In the genomic region with DNA sequence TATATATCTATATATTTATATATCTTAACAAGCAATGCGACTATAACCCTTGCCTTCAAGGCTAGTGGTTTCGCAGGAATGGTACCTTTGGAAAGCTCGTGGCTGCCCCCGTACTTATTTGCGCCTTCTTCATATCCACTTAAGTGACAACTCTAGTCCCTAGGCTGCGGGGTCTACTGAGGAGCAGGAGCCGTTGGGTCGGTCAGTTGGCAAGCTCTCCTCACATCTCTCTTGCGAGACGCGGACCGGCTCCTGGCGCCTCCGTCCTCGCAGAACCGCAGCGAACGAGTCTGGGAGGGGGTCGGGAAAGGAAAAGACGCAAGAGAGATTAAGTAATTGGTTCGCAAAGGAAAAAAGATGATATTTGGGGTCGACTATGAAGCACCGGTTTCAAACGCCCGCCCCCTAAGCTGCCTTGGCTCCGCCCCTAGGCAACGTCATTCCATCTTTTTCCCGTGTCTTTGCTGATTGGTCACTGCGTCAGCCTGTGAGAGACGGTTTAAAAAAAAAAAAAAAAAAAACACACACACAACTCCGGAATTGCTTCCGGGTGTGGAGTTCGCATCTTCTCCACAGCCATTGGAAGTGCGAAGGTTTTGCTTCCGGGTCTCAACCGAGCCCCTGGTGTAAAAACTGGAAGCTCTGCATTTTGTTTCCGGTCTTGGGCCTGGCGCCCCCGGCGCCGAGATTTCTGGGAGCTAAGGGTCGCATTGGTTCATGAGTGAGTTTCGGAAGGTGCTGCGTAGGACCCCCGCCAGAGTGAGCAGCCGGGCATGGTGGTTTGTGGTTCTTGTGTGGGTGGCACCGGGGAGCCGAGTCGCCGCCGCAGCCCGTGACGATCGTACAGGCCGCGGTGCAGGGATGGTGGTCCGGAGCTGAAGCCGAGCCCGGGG, we compare ENCODE assay signal across 8 mouse cellular contexts. TPM values are rescaled to one million over a fixed set of nuclear protein-coding genes. Genes with fewer than 3 reads are reported as not detected.
DNase-seq lines count a peak whose midpoint lies in the region; ATAC-seq lines count a peak whose summit lies in the region.

Gene Kdm4d, minus strand, starts transcription at position 460 of the 893 bp plus-strand sequence.
Gene Cwc15, plus strand, starts transcription at position 595 of the 893 bp plus-strand sequence.

- H3K27me3 ChIP-seq in hindbrain, embryonic 12.5 days: no peaks in the 10 kb centered on the region

- under 1% methylated on average over 59 of the region's 59 CpGs for WGBS in hindbrain, embryonic 12.5 days

- peak within 1 kb of the TSS; percentile 78 for H3K27ac ChIP-seq in hindbrain, embryonic 12.5 days

- H3K4me2 ChIP-seq in hindbrain, embryonic 12.5 days (replicated peaks): peak within 1 kb of the TSS; percentile 72

- H3K4me1 ChIP-seq in hindbrain, embryonic 12.5 days: peaks cover 9% of the 10 kb centered on the region

- DNase-seq in NIH3T3 (ENCODE audit: low read depth): peak; percentile 97
- peak; percentile 97 for DNase-seq in cerebellum, postnatal 10 days
- peak; percentile 93 to 95 for DNase-seq in frontal cortex, postnatal 10 days (ENCODE audit: low spot score in 2 of 2)
- DNase-seq in layer of hippocampus, postnatal 14 days (ENCODE audit: low spot score in 2 of 2): peak; percentile 91 to 98
- DNase-seq in lung, postnatal 14 days: peak; percentile 94
- peak; percentile 98 for DNase-seq in retina, adult 2 months (ENCODE audit: low read depth, low spot score)
- DNase-seq in thymus, postnatal 36 days: peak; percentile 93

- no peaks in the 10 kb centered on the region for H3K9me3 ChIP-seq in hindbrain, embryonic 12.5 days (replicated peaks)

- peak within 1 kb of the TSS; percentile 85 for H3K4me3 ChIP-seq in hindbrain, embryonic 12.5 days

- peak within 1 kb of the TSS; percentile 86 for H3K9ac ChIP-seq in hindbrain, embryonic 12.5 days

- peaks cover 31% of the 10 kb centered on the region for H3K36me3 ChIP-seq in hindbrain, embryonic 12.5 days

- ATAC-seq in hindbrain, embryonic 12.5 days (ENCODE audit: low FRiP score): peak; percentile 98

RNA-seq across cellular contexts. Expression of gene Kdm4d, which starts in this region (rescaled TPM):
- 0.19 and 0.43 TPM in 2 replicates for polyA plus RNA-seq in hindbrain, embryonic 12.5 days (2016; fragmentation: Nextera tagmentation; extraction: Ambion mirVana)
- total RNA-seq in layer of hippocampus, postnatal 14 days (2021): 1 to 10 TPM; 1.3 to 1.6 TPM

RNA-seq across cellular contexts. Expression of gene Cwc15, which starts in this region (rescaled TPM):
- polyA plus RNA-seq in hindbrain, embryonic 12.5 days (2016; fragmentation: Nextera tagmentation; extraction: Ambion mirVana): 174 and 177 TPM in 2 replicates
- 10 to 100 TPM; 72.4 to 89.5 TPM for total RNA-seq in layer of hippocampus, postnatal 14 days (2021)

Comparison
In these comparisons a context has a peak if more than half of its experiments do, and no peak if none do; other contexts are left out.
1. Peak in every context shown above with its lines: DNase-seq, ATAC-seq, H3K4me3 ChIP-seq and H3K27ac ChIP-seq.